Mouse (Mus musculus) hindbrain, embryonic 16.5 days (tissue): Measurements from ENCODE around the gene Cbl. TPM values are rescaled to one million over a fixed set of nuclear protein-coding genes. Genes with fewer than 3 reads are reported as not detected.

Source experiments
- ATAC-seq: fragments of 200-750 bp; cut with Nextera tagmentation; 2 replicates; pipeline ENCODE4 v1.8.0; 2017; ENCODE audit warnings: moderate TSS enrichment, moderate library complexity
- H3K27ac ChIP-seq: fragments of 300-500 bp; sonication (generic); 2 replicates; pipeline ENCODE4 v1.5.1; 2014; ENCODE audit warnings: low read depth, mild to moderate bottlenecking, control low read depth, low read length, moderate library complexity
- H3K27me3 ChIP-seq: fragments of 300-500 bp; sonication (generic); replicated peaks from 2 replicates; pipeline ENCODE4 v1.6.1; 2014; ENCODE audit warnings: low read length; ENCODE audit not compliant: control insufficient read depth, insufficient read depth
- H3K36me3 ChIP-seq: fragments of 300-500 bp; sonication (generic); 2 replicates; pipeline ENCODE4 v1.6.1; 2014; ENCODE audit warnings: mild to moderate bottlenecking, low read length, moderate library complexity, mixed read lengths; ENCODE audit not compliant: control insufficient read depth, insufficient read depth
- H3K4me1 ChIP-seq: fragments of 300-500 bp; sonication (generic); 2 replicates; pipeline ENCODE4 v1.6.1; 2014; ENCODE audit warnings: low read depth, low read length; ENCODE audit not compliant: control insufficient read depth, insufficient read depth
- H3K4me2 ChIP-seq: fragments of 300-500 bp; sonication (generic); 2 replicates; pipeline ENCODE4 v1.6.1; 2014; ENCODE audit warnings: mild to moderate bottlenecking, low read length, control low read depth, moderate library complexity
- H3K4me3 ChIP-seq: fragments of 300-500 bp; sonication (generic); 2 replicates; pipeline ENCODE4 v1.5.1; 2014; ENCODE audit warnings: mild to moderate bottlenecking, low read length, control low read depth, moderate library complexity
- H3K9ac ChIP-seq: fragments of 300-500 bp; sonication (generic); 2 replicates; pipeline ENCODE4 v1.6.1; 2014; ENCODE audit warnings: low read depth, mild to moderate bottlenecking, control low read depth, low read length, moderate library complexity
- H3K9me3 ChIP-seq: fragments of 300-500 bp; sonication (generic); 2 replicates; pipeline ENCODE4 v1.6.1; 2014; ENCODE audit warnings: mild to moderate bottlenecking, low read length, moderate library complexity; ENCODE audit not compliant: control insufficient read depth
- WGBS: fragments of 180-500 bp; shearing (Covaris S2); extraction: QIAGEN DNeasy Blood & Tissue Kit; methylation state at CpG from one replicate; pipeline ENCODE4 v1.1.7; 2014; 5-methylcytosine and 5-hydroxymethylcytosine counted together
- polyA plus RNA-seq: library from polyadenylated mRNA; unstranded; fragments of >200 nt; fragmentation: Nextera tagmentation; extraction: Ambion mirVana; gene quantifications from 2 replicates; pipeline ENCODE4 v1.2.1, GENCODE M21; 2015

Gene Cbl
- polyA plus RNA-seq, 1 experiment from 2014 or later, result 17.4 TPM

- no peaks in the 10 kb centered on the region for H3K27me3 ChIP-seq
- H3K4me2 ChIP-seq, result peak overlapping the region; percentile 47
- peak overlapping the region; percentile 44; the same call in 1 of the 2 replicates for H3K9ac ChIP-seq
- peaks cover 42% of the 10 kb centered on the region for H3K4me1 ChIP-seq
- ATAC-seq, result no peak
- no peaks in the 10 kb centered on the region for H3K36me3 ChIP-seq
- H3K9me3 ChIP-seq, result no peaks in the 10 kb centered on the region
- no peak overlapping the region for H3K4me3 ChIP-seq
- no peak overlapping the region for H3K27ac ChIP-seq
- WGBS, result 73% methylated on average over 31 of the region's 31 CpGs
Measured at GRCm38 (mm10) chr9:44108269-44109055, 125.4 kb downstream of the Cbl start.

- Histone ChIP-seq H3K27ac (peak overlapping the region; percentile 80), H3K4me3 (peak overlapping the region; percentile 6; the same call in 1 of the 2 replicates), H3K4me1 (peaks cover 42% of the 10 kb centered on the region), H3K4me2 (peak overlapping the region; percentile 47), H3K9me3 (no peaks in the 10 kb centered on the region), H3K27me3 (no peaks in the 10 kb centered on the region), H3K36me3 (no peaks in the 10 kb centered on the region), H3K9ac (peak overlapping the region; percentile 44)
- WGBS, result 28% methylated on average over 25 of the region's 25 CpGs
- peak; percentile 21 for ATAC-seq
Measured at GRCm38 (mm10) chr9:44107557-44108179, 126.2 kb downstream of the Cbl start.

GRCm38 (mm10) chr9:44107110-44107509 is 126.7 kb downstream of the Cbl start, which contains the start of gene C1qtnf5:
TSS of gene C1qtnf5 (plus strand) at chr9:44107245.
- WGBS, result 29% methylated on average over 8 of the region's 8 CpGs
- peak within 1 kb of the TSS; percentile 44 for H3K9ac ChIP-seq
- no peaks in the 10 kb centered on the region for H3K9me3 ChIP-seq
- H3K4me2 ChIP-seq, result peak within 1 kb of the TSS; percentile 47
- ATAC-seq, result peak; percentile 87
- no peaks in the 10 kb centered on the region for H3K36me3 ChIP-seq
- H3K4me1 ChIP-seq, result peaks cover 42% of the 10 kb centered on the region
- H3K27ac ChIP-seq, result peak within 1 kb of the TSS; percentile 80
- H3K4me3 ChIP-seq, result peak within 1 kb of the TSS; percentile 6; the same call in 1 of the 2 replicates
- H3K27me3 ChIP-seq, result no peaks in the 10 kb centered on the region

GRCm38 (mm10) chr9:44106596-44106995 is 127.3 kb downstream of the Cbl start:
- ATAC-seq, result no peak
- 74% methylated on average over 4 of the region's 4 CpGs for WGBS
- H3K27ac ChIP-seq, result peak overlapping the region; percentile 80
- no peaks in the 10 kb centered on the region for H3K27me3 ChIP-seq
- H3K4me3 ChIP-seq, result no peak overlapping the region
- H3K4me1 ChIP-seq, result peaks cover 42% of the 10 kb centered on the region
- H3K9ac ChIP-seq, result no peak overlapping the region
- H3K4me2 ChIP-seq, result no peak overlapping the region
- no peaks in the 10 kb centered on the region for H3K36me3 ChIP-seq
- no peaks in the 10 kb centered on the region for H3K9me3 ChIP-seq

GRCm38 (mm10) chr9:44106182-44106581 is 127.7 kb downstream of the Cbl start:
- 74% methylated on average over 7 of the region's 7 CpGs for WGBS
- peaks cover 42% of the 10 kb centered on the region for H3K4me1 ChIP-seq
- ATAC-seq, result no peak

GRCm38 (mm10) chr9:44105781-44106180 is 128.1 kb downstream of the Cbl start:
- no peak overlapping the region for H3K4me3 ChIP-seq
- H3K4me1 ChIP-seq, result peaks cover 42% of the 10 kb centered on the region
- no peak overlapping the region for H3K27ac ChIP-seq
- no peaks in the 10 kb centered on the region for H3K27me3 ChIP-seq
- H3K9me3 ChIP-seq, result no peaks in the 10 kb centered on the region
- H3K36me3 ChIP-seq, result no peaks in the 10 kb centered on the region
- no peak overlapping the region for H3K4me2 ChIP-seq
- H3K9ac ChIP-seq, result no peak overlapping the region
- WGBS, result 91% methylated on average over 10 of the region's 10 CpGs
- no peak for ATAC-seq

More at GRCm38 (mm10) chr9:44106182-44106581, 127.7 kb downstream of the Cbl start:
- Histone ChIP-seq H3K36me3 (no peaks in the 10 kb centered on the region), H3K9ac (no peak overlapping the region), H3K4me3 (no peak overlapping the region), H3K27ac (no peak overlapping the region; the same call in 1 of the 2 replicates), H3K9me3 (no peaks in the 10 kb centered on the region), H3K27me3 (no peaks in the 10 kb centered on the region), H3K4me2 (no peak overlapping the region)

GRCm38 (mm10) chr9:44104881-44105280 is 129.0 kb downstream of the Cbl start:
- Histone ChIP-seq H3K36me3 (no peaks in the 10 kb centered on the region), H3K9ac (no peak overlapping the region), H3K9me3 (no peaks in the 10 kb centered on the region), H3K4me2 (no peak overlapping the region), H3K4me1 (peaks cover 36% of the 10 kb centered on the region), H3K27me3 (no peaks in the 10 kb centered on the region), H3K4me3 (no peak overlapping the region), H3K27ac (no peak overlapping the region)
- 92% methylated on average over 7 of the region's 7 CpGs for WGBS
- no peak for ATAC-seq

GRCm38 (mm10) chr9:44101490-44101889 is 132.4 kb downstream of the Cbl start, which contains the start of gene Mfrp:
TSS of gene Mfrp (plus strand) at chr9:44101729.
- Histone ChIP-seq H3K27ac (no peak within 1 kb of the TSS), H3K36me3 (no peaks in the 10 kb centered on the region), H3K4me2 (no peak within 1 kb of the TSS), H3K9me3 (no peaks in the 10 kb centered on the region), H3K27me3 (no peaks in the 10 kb centered on the region), H3K4me3 (no peak within 1 kb of the TSS), H3K9ac (no peak within 1 kb of the TSS), H3K4me1 (peaks cover 5% of the 10 kb centered on the region)
- no peak for ATAC-seq
- WGBS, result 71% methylated on average over 9 of the region's 9 CpGs

GRCm38 (mm10) chr9:44096536-44096935 is 137.3 kb downstream of the Cbl start:
- H3K36me3 ChIP-seq, result no peaks in the 10 kb centered on the region
- WGBS, result 18% methylated on average over 9 of the region's 9 CpGs
- H3K9ac ChIP-seq, result no peak overlapping the region
- H3K27me3 ChIP-seq, result no peaks in the 10 kb centered on the region
- ATAC-seq, result peak; percentile 75
- no peak overlapping the region for H3K4me3 ChIP-seq
- peaks cover 6% of the 10 kb centered on the region for H3K4me1 ChIP-seq
- H3K9me3 ChIP-seq, result no peaks in the 10 kb centered on the region
- H3K4me2 ChIP-seq, result no peak overlapping the region
- H3K27ac ChIP-seq, result peak overlapping the region; percentile 52; the same call in 1 of the 2 replicates
